Mouse (Mus musculus) gastrocnemius, postnatal 25 days (tissue): ENCODE data around the gene Hcrt. TPM values are rescaled to one million over a fixed set of nuclear protein-coding genes. Genes with fewer than 3 reads are reported as not detected.

Experiments
- DNase-seq: peaks from one replicate; pipeline ENCODE4 v3.0.0; 2022
- total RNA-seq, 2 experiments: library from RNA; stranded (reverse); gene quantifications; 1 replicate in 1 of 2; 2 replicates in 1 of 2; pipeline ENCODE4 v1.2.3; 2021

Gene Hcrt
- total RNA-seq, 2 experiments from 2014 or later: not detected

- no peak for DNase-seq
Measured at GRCm38 (mm10) chr11:100735134-100735865, 27.4 kb downstream of the Hcrt start.

GRCm38 (mm10) chr11:100730477-100731205 lies 32.1 kb downstream of the Hcrt start:
- no peak for DNase-seq

GRCm38 (mm10) chr11:100729976-100730375 lies 32.8 kb downstream of the Hcrt start:
- DNase-seq: no peak

GRCm38 (mm10) chr11:100728601-100729000 lies 34.1 kb downstream of the Hcrt start:
- peak; percentile 44 for DNase-seq

GRCm38 (mm10) chr11:100727201-100727600 lies 35.5 kb downstream of the Hcrt start:
- no peak for DNase-seq

- DNase-seq: peak; percentile 49
Measured at GRCm38 (mm10) chr11:100724919-100725512, 37.7 kb downstream of the Hcrt start.

- DNase-seq: no peak
Measured at GRCm38 (mm10) chr11:100722493-100723028, 40.2 kb downstream of the Hcrt start.

- DNase-seq: no peak
Measured at GRCm38 (mm10) chr11:100721776-100722492, 40.8 kb downstream of the Hcrt start.

- DNase-seq: no peak
Measured at GRCm38 (mm10) chr11:100721254-100721653, 41.5 kb downstream of the Hcrt start.

- DNase-seq: no peak
Measured at GRCm38 (mm10) chr11:100720345-100720744, 42.4 kb downstream of the Hcrt start.

GRCm38 (mm10) chr11:100719893-100720292 lies 42.8 kb downstream of the Hcrt start:
- no peak for DNase-seq

GRCm38 (mm10) chr11:100719312-100719711 lies 43.4 kb downstream of the Hcrt start:
- DNase-seq: no peak

- no peak for DNase-seq
Measured at GRCm38 (mm10) chr11:100718866-100719265, 43.9 kb downstream of the Hcrt start.

- DNase-seq: no peak
Measured at GRCm38 (mm10) chr11:100718462-100718861, 44.3 kb downstream of the Hcrt start.

- DNase-seq: no peak
Measured at GRCm38 (mm10) chr11:100716649-100717048, 46.1 kb downstream of the Hcrt start.

GRCm38 (mm10) chr11:100714948-100715347 lies 47.8 kb downstream of the Hcrt start:
- DNase-seq: no peak

GRCm38 (mm10) chr11:100714534-100714915 lies 48.2 kb downstream of the Hcrt start:
- DNase-seq: peak; percentile 64

GRCm38 (mm10) chr11:100713735-100714533 lies 48.8 kb downstream of the Hcrt start, which contains the start of gene Hspb9:
Hspb9 (plus strand) TSS chr11:100713850.
- peak; percentile 69 for DNase-seq

GRCm38 (mm10) chr11:100713174-100713573 lies 49.6 kb downstream of the Hcrt start:
- no peak for DNase-seq

GRCm38 (mm10) chr11:100711783-100712615 lies 50.7 kb downstream of the Hcrt start, which contains the start of gene Kat2a:
Kat2a (minus strand) TSS chr11:100712465.
- peak; percentile 80 for DNase-seq
